Mouse (Mus musculus) kidney, postnatal 4 days (tissue): Measurements from ENCODE around the gene Stpg3.
"Not testable (repeated sequence)": the region's sequence is repeated elsewhere in the genome, so short reads cannot be mapped to it uniquely, and the experiment has no call there.

Source experiments
- DNase-seq, 2 experiments: peaks; one replicate each; pipeline ENCODE4 v3.0.0; 2021; ENCODE audit warnings: mixed read lengths in 2 of 2

Stpg3 gene

GRCm38 (mm10) chr2:25214444-25214843 is at the start of gene Stpg3:
Gene Stpg3 (minus strand): TSS chr2:25214637.
- peak in 1 of 2 experiments; percentile 40 for DNase-seq

GRCm38 (mm10) chr2:25263623-25264285 is 49.3 kb upstream of the Stpg3 start:
- DNase-seq, result peak in 1 of 2 experiments; percentile 4

- peak; percentile 55 to 71 for DNase-seq
Measured at GRCm38 (mm10) chr2:25262795-25263622, 48.6 kb upstream of the Stpg3 start.

GRCm38 (mm10) chr2:25262291-25262767 is 47.9 kb upstream of the Stpg3 start, which contains the start of gene Tprn:
Gene Tprn (plus strand): TSS chr2:25262618.
- peak; percentile 95 to 97 for DNase-seq

- DNase-seq, result no peak
Measured at GRCm38 (mm10) chr2:25261870-25262269, 47.4 kb upstream of the Stpg3 start.

- DNase-seq, result peak in 1 of 2 experiments; percentile 24
Measured at GRCm38 (mm10) chr2:25258887-25259286, 44.5 kb upstream of the Stpg3 start.

- DNase-seq, result not testable (repeated sequence)
Measured at GRCm38 (mm10) chr2:25257250-25257649, 42.8 kb upstream of the Stpg3 start.

GRCm38 (mm10) chr2:25256443-25257109 is 42.1 kb upstream of the Stpg3 start:
- DNase-seq, result peak; percentile 72 to 79

GRCm38 (mm10) chr2:25255284-25255779 is 40.9 kb upstream of the Stpg3 start, which contains the start of gene Tmem203:
Gene Tmem203 (plus strand): TSS chr2:25255439.
- DNase-seq, result peak; percentile 94

- DNase-seq, result peak; percentile 40 to 50
Measured at GRCm38 (mm10) chr2:25252331-25252730, 37.9 kb upstream of the Stpg3 start.

GRCm38 (mm10) chr2:25246183-25247072 is 32.0 kb upstream of the Stpg3 start, which contains the start of gene AL732309.1:
Gene AL732309.1 (minus strand): TSS chr2:25246863.
- DNase-seq, result no peak

GRCm38 (mm10) chr2:25244144-25244543 is 29.7 kb upstream of the Stpg3 start:
- DNase-seq, result no peak

- DNase-seq, result no peak
Measured at GRCm38 (mm10) chr2:25243342-25243741, 28.9 kb upstream of the Stpg3 start.

GRCm38 (mm10) chr2:25242101-25242506 is 27.7 kb upstream of the Stpg3 start, which contains the start of the genes Rnf208 and Cysrt1:
Gene Rnf208 (plus strand): TSS chr2:25242255.
Gene Cysrt1 (minus strand): TSS chr2:25242452.
- peak; percentile 39 to 54 for DNase-seq

GRCm38 (mm10) chr2:25241438-25241775 is 27.0 kb upstream of the Stpg3 start:
- DNase-seq, result peak in 1 of 2 experiments; percentile 9

- peak; percentile 84 to 89 for DNase-seq
Measured at GRCm38 (mm10) chr2:25240723-25241437, 26.4 kb upstream of the Stpg3 start.

GRCm38 (mm10) chr2:25240310-25240709 is 25.9 kb upstream of the Stpg3 start:
- DNase-seq, result peak in 1 of 2 experiments; percentile 2

GRCm38 (mm10) chr2:25239766-25240165 is 25.3 kb upstream of the Stpg3 start:
- peak in 1 of 2 experiments; percentile 3 for DNase-seq

GRCm38 (mm10) chr2:25238106-25238505 is 23.7 kb upstream of the Stpg3 start:
- DNase-seq, result peak in 1 of 2 experiments; percentile 4

GRCm38 (mm10) chr2:25237522-25237921 is 23.1 kb upstream of the Stpg3 start:
- peak in 1 of 2 experiments; percentile 35 for DNase-seq

- peak in 1 of 2 experiments; percentile 7 for DNase-seq
Measured at GRCm38 (mm10) chr2:25236614-25237013, 22.2 kb upstream of the Stpg3 start, which contains the start of gene Rnf224. Gene Rnf224 (minus strand): TSS chr2:25236787.
